Mouse (Mus musculus): Measurements from ENCODE around the gene Arsb.

- TF ChIP-seq CTCF (IDR thresholded peaks at IDR 0.05; ENCODE audit: control insufficient read depth, insufficient read depth, insufficient read length) (no peak), MYOG (IDR thresholded peaks at IDR 0.05; ENCODE audit: control insufficient read depth, extremely low read depth, insufficient read length) (no peak), MYOD1 (IDR thresholded peaks at IDR 0.05; ENCODE audit: control insufficient read depth, insufficient read length, low read depth) (no peak), FOSL1 (IDR thresholded peaks at IDR 0.05; ENCODE audit: insufficient read depth, low read length, poor library complexity, severe bottlenecking) (no peak), USF1 (IDR thresholded peaks at IDR 0.05; ENCODE audit: low read depth) (no peak)
Observed at GRCm38 (mm10) chr13:93764321-93764973, 7.0 kb upstream of the Arsb start.
